Mouse (Mus musculus) limb, embryonic 10.5 days (tissue): Measurements from ENCODE around the gene Cryba4. TPM values are rescaled to one million over a fixed set of nuclear protein-coding genes. Genes with fewer than 3 reads are reported as not detected.

Source experiments
- DNase-seq: peaks from one replicate; pipeline ENCODE4 v3.0.0-alpha.2; 2017; ENCODE audit warnings: low spot score
- H3K27ac ChIP-seq: fragments of 300-500 bp; sonication (generic); 2 replicates; pipeline ENCODE4 v1.5.1; 2016; ENCODE audit warnings: mild to moderate bottlenecking
- H3K27me3 ChIP-seq: fragments of 300-500 bp; sonication (generic); 2 replicates; pipeline ENCODE4 v1.6.1; 2016; ENCODE audit warnings: low read depth, mild to moderate bottlenecking; ENCODE audit not compliant: poor library complexity, severe bottlenecking
- H3K36me3 ChIP-seq: fragments of 300-500 bp; sonication (generic); 2 replicates; pipeline ENCODE4 v1.6.1; 2016; ENCODE audit warnings: mild to moderate bottlenecking, moderate library complexity
- H3K4me1 ChIP-seq: fragments of 300-500 bp; sonication (generic); 2 replicates; pipeline ENCODE4 v1.6.1; 2016
- H3K4me3 ChIP-seq: fragments of 300-500 bp; sonication (generic); 2 replicates; pipeline ENCODE4 v1.5.1; 2016; ENCODE audit warnings: mild to moderate bottlenecking, moderate library complexity
- H3K9me3 ChIP-seq: fragments of 300-500 bp; sonication (generic); replicated peaks from 2 replicates; pipeline ENCODE4 v1.6.1; 2016; ENCODE audit warnings: mild to moderate bottlenecking
- WGBS: fragments of 180-500 bp; shearing (Covaris S2); methylation state at CpG from one replicate; pipeline ENCODE4 v1.1.7; 2016; 5-methylcytosine and 5-hydroxymethylcytosine counted together
- polyA plus RNA-seq: library from polyadenylated mRNA; unstranded; fragments of >200 nt; fragmentation: Nextera tagmentation; extraction: Ambion mirVana; gene quantifications from 2 replicates; pipeline ENCODE4 v1.2.1, GENCODE M21; 2016

The Cryba4 gene
- polyA plus RNA-seq, 1 experiment from 2014 or later, result 0.46 TPM

- no peak for DNase-seq
- Histone ChIP-seq H3K4me3 (peak overlapping the region; percentile 26), H3K4me1 (peaks cover 42% of the 10 kb centered on the region)
Measured at GRCm38 (mm10) chr5:112215801-112216251, 36.5 kb downstream of the Cryba4 start.

GRCm38 (mm10) chr5:112215291-112215751 is 37.0 kb downstream of the Cryba4 start:
- peak overlapping the region; percentile 26 for H3K4me3 ChIP-seq
- H3K9me3 ChIP-seq, result no peaks in the 10 kb centered on the region
- peaks cover 41% of the 10 kb centered on the region for H3K4me1 ChIP-seq
- WGBS, result 22% methylated on average over 12 of the region's 12 CpGs
- H3K27me3 ChIP-seq, result peaks cover 48% of the 10 kb centered on the region
- H3K27ac ChIP-seq, result peak overlapping the region; percentile 77
- no peak for DNase-seq
- no peaks in the 10 kb centered on the region for H3K36me3 ChIP-seq

More at GRCm38 (mm10) chr5:112215801-112216251, 36.5 kb downstream of the Cryba4 start:
- H3K27me3 ChIP-seq, result peaks cover 48% of the 10 kb centered on the region
- no peaks in the 10 kb centered on the region for H3K36me3 ChIP-seq
- H3K9me3 ChIP-seq, result no peaks in the 10 kb centered on the region
- peak overlapping the region; percentile 77 for H3K27ac ChIP-seq
- 42% methylated on average over 9 of the region's 9 CpGs for WGBS

GRCm38 (mm10) chr5:112214419-112214818 is 37.9 kb downstream of the Cryba4 start:
- Histone ChIP-seq H3K4me3 (no peak overlapping the region), H3K27ac (0 out of 2 replicates have a peak overlapping the region, but pooled peaks have one; percentile 34), H3K9me3 (no peaks in the 10 kb centered on the region), H3K27me3 (peaks cover 42% of the 10 kb centered on the region), H3K36me3 (no peaks in the 10 kb centered on the region), H3K4me1 (peaks cover 39% of the 10 kb centered on the region)
- peak; percentile 80 for DNase-seq
- WGBS, result 6% methylated on average over 10 of the region's 10 CpGs

- peak overlapping the region; percentile 34; the same call in 1 of the 2 replicates for H3K27ac ChIP-seq
- WGBS, result 41% methylated on average over 19 of the region's 19 CpGs
- peaks cover 37% of the 10 kb centered on the region for H3K27me3 ChIP-seq
- no peaks in the 10 kb centered on the region for H3K36me3 ChIP-seq
- no peaks in the 10 kb centered on the region for H3K9me3 ChIP-seq
- no peak for DNase-seq
- peaks cover 39% of the 10 kb centered on the region for H3K4me1 ChIP-seq
- H3K4me3 ChIP-seq, result no peak overlapping the region
Measured at GRCm38 (mm10) chr5:112213331-112214240, 38.7 kb downstream of the Cryba4 start.

GRCm38 (mm10) chr5:112212711-112213264 is 39.5 kb downstream of the Cryba4 start:
- no peaks in the 10 kb centered on the region for H3K36me3 ChIP-seq
- peaks cover 45% of the 10 kb centered on the region for H3K4me1 ChIP-seq
- WGBS, result 81% methylated on average over 6 of the region's 6 CpGs
- H3K27ac ChIP-seq, result no peak overlapping the region
- H3K4me3 ChIP-seq, result no peak overlapping the region
- no peaks in the 10 kb centered on the region for H3K9me3 ChIP-seq
- H3K27me3 ChIP-seq, result peaks cover 30% of the 10 kb centered on the region
- DNase-seq, result no peak

- Histone ChIP-seq H3K27ac (no peak overlapping the region), H3K27me3 (peaks cover 21% of the 10 kb centered on the region), H3K36me3 (no peaks in the 10 kb centered on the region), H3K4me3 (no peak overlapping the region), H3K4me1 (peaks cover 48% of the 10 kb centered on the region), H3K9me3 (no peaks in the 10 kb centered on the region)
- no peak for DNase-seq
- 87% methylated on average over 7 of the region's 7 CpGs for WGBS
Measured at GRCm38 (mm10) chr5:112211911-112212310, 40.4 kb downstream of the Cryba4 start.

GRCm38 (mm10) chr5:112210104-112210503 is 42.2 kb downstream of the Cryba4 start:
- no peaks in the 10 kb centered on the region for H3K36me3 ChIP-seq
- H3K4me3 ChIP-seq, result no peak overlapping the region
- H3K27me3 ChIP-seq, result 0 out of 2 replicates have a peak, but pooled peaks cover 3% of the 10 kb centered on the region
- WGBS, result 27% methylated on average over 8 of the region's 8 CpGs
- H3K27ac ChIP-seq, result no peak overlapping the region
- no peaks in the 10 kb centered on the region for H3K9me3 ChIP-seq
- DNase-seq, result peak; percentile 81
- peaks cover 42% of the 10 kb centered on the region for H3K4me1 ChIP-seq

- Histone ChIP-seq H3K36me3 (no peaks in the 10 kb centered on the region), H3K4me1 (peaks cover 26% of the 10 kb centered on the region)
- 37% methylated on average over 4 of the region's 4 CpGs for WGBS
Measured at GRCm38 (mm10) chr5:112208321-112208720, 44.0 kb downstream of the Cryba4 start.

GRCm38 (mm10) chr5:112206543-112207255 is 45.6 kb downstream of the Cryba4 start:
- no peaks in the 10 kb centered on the region for H3K9me3 ChIP-seq
- H3K27ac ChIP-seq, result 0 out of 2 replicates have a peak overlapping the region, but pooled peaks have one; percentile 32
- H3K4me3 ChIP-seq, result peak overlapping the region; percentile 19
- H3K27me3 ChIP-seq, result peaks cover 12% of the 10 kb centered on the region; the same call in 1 of the 2 replicates
- peaks cover 22% of the 10 kb centered on the region for H3K4me1 ChIP-seq
- no peaks in the 10 kb centered on the region for H3K36me3 ChIP-seq
- DNase-seq, result no peak
- 22% methylated on average over 16 of the region's 16 CpGs for WGBS

More at GRCm38 (mm10) chr5:112208321-112208720, 44.0 kb downstream of the Cryba4 start:
- no peaks in the 10 kb centered on the region for H3K9me3 ChIP-seq
- peaks cover 8% of the 10 kb centered on the region; the same call in 1 of the 2 replicates for H3K27me3 ChIP-seq
- no peak overlapping the region for H3K27ac ChIP-seq
- no peak overlapping the region for H3K4me3 ChIP-seq
- no peak for DNase-seq

- peaks cover 9% of the 10 kb centered on the region; the same call in 1 of the 2 replicates for H3K27me3 ChIP-seq
- no peaks in the 10 kb centered on the region for H3K9me3 ChIP-seq
- no peak overlapping the region for H3K4me3 ChIP-seq
- 90% methylated on average over 6 of the region's 6 CpGs for WGBS
- no peak overlapping the region for H3K27ac ChIP-seq
- no peaks in the 10 kb centered on the region for H3K36me3 ChIP-seq
- no peak for DNase-seq
- no peaks in the 10 kb centered on the region for H3K4me1 ChIP-seq
Measured at GRCm38 (mm10) chr5:112199656-112200055, 52.7 kb downstream of the Cryba4 start.
